Mouse (Mus musculus) hematopoietic stem cell, adult 5-6 weeks (primary cell): ENCODE measurements around the gene Ehd1. TPM values are rescaled to one million over a fixed set of nuclear protein-coding genes. Genes with fewer than 3 reads are reported as not detected.

Experiments
- total RNA-seq: library from RNA; stranded (forward); fragments of 172-1452, 232-1000 nt; gene quantifications from 2 replicates; pipeline ENCODE4 v1.2.3, GENCODE M21; 2017

Gene Ehd1
- total RNA-seq, 1 experiment from 2014 or later = 28.4 TPM

Other genes with a start within 250 kb of the Ehd1 start
- gene Syvn1, start 230.1 kb upstream of the Ehd1 start, total RNA-seq = 7.0 and 9.4 TPM in 2 replicates
- gene Mrpl49, start 218.9 kb upstream of the Ehd1 start, total RNA-seq = 37.0 and 38.9 TPM in 2 replicates
- 1,306 and 2,041 TPM in 2 replicates for gene Fau, start 218.9 kb upstream of the Ehd1 start, total RNA-seq
- gene Znhit2, start 215.5 kb upstream of the Ehd1 start, total RNA-seq = 8.3 and 11.5 TPM in 2 replicates
- gene Tm7sf2, start 208.4 kb upstream of the Ehd1 start, total RNA-seq = 1.3 and 3.0 TPM in 2 replicates
- 46.8 and 52.8 TPM in 2 replicates for gene Vps51, start 199.5 kb upstream of the Ehd1 start, total RNA-seq
- gene Tmem262, start 196.7 kb upstream of the Ehd1 start, total RNA-seq = not detected in 2 replicates
- gene Gm28374, start 194.5 kb upstream of the Ehd1 start, total RNA-seq = not detected in 2 replicates
- 23.5 and 68.8 TPM in 2 replicates for gene Zfpl1, start 191.8 kb upstream of the Ehd1 start, total RNA-seq
- gene Cdca5, start 191.7 kb upstream of the Ehd1 start, total RNA-seq = 25.8 and 26.8 TPM in 2 replicates
- 1.3 and 1.5 TPM in 2 replicates for gene AC131692.1, start 182.3 kb upstream of the Ehd1 start, total RNA-seq
- 0.13 TPM in 1 of 2 replicates, not detected in the other for gene Naaladl1, start 170.9 kb upstream of the Ehd1 start, total RNA-seq
- gene Sac3d1, start 158.1 kb upstream of the Ehd1 start, total RNA-seq = 5.0 and 6.8 TPM in 2 replicates
- gene Snx15, start 148.4 kb upstream of the Ehd1 start, total RNA-seq = 3.4 and 13.4 TPM in 2 replicates
- 3.3 and 5.6 TPM in 2 replicates for gene Batf2, start 135.7 kb upstream of the Ehd1 start, total RNA-seq
- gene Arl2, start 135.2 kb upstream of the Ehd1 start, total RNA-seq = 24.9 and 37.0 TPM in 2 replicates
- gene Majin, start 92.3 kb upstream of the Ehd1 start, total RNA-seq = not detected in 2 replicates
- 1.3 TPM in 1 of 2 replicates, not detected in the other for gene Gpha2, start 50.3 kb upstream of the Ehd1 start, total RNA-seq
- gene Ppp2r5b, start 40.9 kb upstream of the Ehd1 start, total RNA-seq = 5.5 and 6.2 TPM in 2 replicates
- 9.5 and 10.6 TPM in 2 replicates for gene Atg2a, start 35.1 kb upstream of the Ehd1 start, total RNA-seq
- 2.9 and 4.3 TPM in 2 replicates for gene Cdc42bpg, start 29.7 kb downstream of the Ehd1 start, total RNA-seq
- 26.4 and 31.8 TPM in 2 replicates for gene Men1, start 58.3 kb downstream of the Ehd1 start, total RNA-seq
- 71.5 and 88.1 TPM in 2 replicates for gene Map4k2, start 64.4 kb downstream of the Ehd1 start, total RNA-seq
- gene Sf1, start 87.0 kb downstream of the Ehd1 start, total RNA-seq = 298 and 325 TPM in 2 replicates
- gene Pygm, start 107.7 kb downstream of the Ehd1 start, total RNA-seq = 6.7 and 9.9 TPM in 2 replicates
- gene Rasgrp2, start 122.6 kb downstream of the Ehd1 start, total RNA-seq = 101 and 113 TPM in 2 replicates
- gene Nrxn2, start 142.0 kb downstream of the Ehd1 start, total RNA-seq = 0.25 and 0.44 TPM in 2 replicates